In genomic region chr19:46509202-46509601, GRCm38 (mm10) we compare ENCODE assay signal across 10 mouse cellular contexts. TPM values are rescaled to one million over a fixed set of nuclear protein-coding genes. Genes with fewer than 3 reads are reported as not detected.
DNase-seq lines count a peak whose midpoint lies in the region; ATAC-seq lines count a peak whose summit lies in the region.
"Had no signal": no experiment of that assay in that cellular context is flagged by ENCODE, and none has a peak within 500 bp of the region (broad histone marks: within the 10 kb centered on the region; RNA-seq: fewer than 3 reads in every experiment).

No protein-coding gene starts in this region.

- H3K27me3 ChIP-seq in heart, embryonic 12.5 days (replicated peaks): no peaks in the 10 kb centered on the region
- H3K27me3 ChIP-seq in midbrain, embryonic 10.5 days (ENCODE audit: low read depth, poor library complexity, severe bottlenecking): no peaks in the 10 kb centered on the region
- no peaks in the 10 kb centered on the region for H3K27me3 ChIP-seq in midbrain, embryonic 11.5 days (ENCODE audit: control insufficient read depth, insufficient read depth, low read length)
- H3K27me3 ChIP-seq in hindbrain, embryonic 12.5 days: no peaks in the 10 kb centered on the region
- H3K27me3 ChIP-seq in neural tube, embryonic 13.5 days: no peaks in the 10 kb centered on the region

- H3K9me3 ChIP-seq in heart, embryonic 12.5 days (replicated peaks): no peaks in the 10 kb centered on the region
- H3K9me3 ChIP-seq in midbrain, embryonic 10.5 days (replicated peaks): no peaks in the 10 kb centered on the region
- no peaks in the 10 kb centered on the region for H3K9me3 ChIP-seq in midbrain, embryonic 11.5 days (ENCODE audit: control insufficient read depth, low read length)
- no peaks in the 10 kb centered on the region for H3K9me3 ChIP-seq in hindbrain, embryonic 12.5 days (replicated peaks)
- H3K9me3 ChIP-seq in neural tube, embryonic 13.5 days: no peaks in the 10 kb centered on the region
- H3K9me3 ChIP-seq: G1E had no signal

- peaks cover 76% of the 10 kb centered on the region for H3K4me1 ChIP-seq in heart, embryonic 12.5 days (replicated peaks)
- H3K4me1 ChIP-seq in midbrain, embryonic 10.5 days: peaks cover 71% of the 10 kb centered on the region
- H3K4me1 ChIP-seq in midbrain, embryonic 11.5 days (ENCODE audit: control insufficient read depth, insufficient read depth, low read length): peaks cover 51% of the 10 kb centered on the region
- peaks cover 70% of the 10 kb centered on the region for H3K4me1 ChIP-seq in hindbrain, embryonic 12.5 days
- peaks cover 72% of the 10 kb centered on the region for H3K4me1 ChIP-seq in neural tube, embryonic 13.5 days (replicated peaks)

- peaks cover 79% of the 10 kb centered on the region for H3K36me3 ChIP-seq in heart, embryonic 12.5 days
- H3K36me3 ChIP-seq in midbrain, embryonic 10.5 days: peaks cover 100% of the 10 kb centered on the region
- H3K36me3 ChIP-seq in midbrain, embryonic 11.5 days (ENCODE audit: control insufficient read depth, insufficient read depth, low read length): peaks cover 19% of the 10 kb centered on the region
- H3K36me3 ChIP-seq in hindbrain, embryonic 12.5 days: peaks cover 63% of the 10 kb centered on the region
- peaks cover 84% of the 10 kb centered on the region for H3K36me3 ChIP-seq in neural tube, embryonic 13.5 days

- no peak overlapping the region for H3K4me2 ChIP-seq in heart, embryonic 12.5 days
- no peak overlapping the region for H3K4me2 ChIP-seq in midbrain, embryonic 11.5 days
- H3K4me2 ChIP-seq in hindbrain, embryonic 12.5 days (replicated peaks): peak overlapping the region; percentile 86; the same call in 1 of the 2 replicates
- H3K4me2 ChIP-seq in neural tube, embryonic 13.5 days: peak overlapping the region; percentile 99

- 73% methylated on average over 3 of the region's 3 CpGs for WGBS in heart, embryonic 12.5 days
- 90% methylated on average over 3 of the region's 3 CpGs for WGBS in midbrain, embryonic 10.5 days
- WGBS in midbrain, embryonic 11.5 days: 92% methylated on average over 3 of the region's 3 CpGs
- WGBS in hindbrain, embryonic 12.5 days: 87% methylated on average over 3 of the region's 3 CpGs
- 73% methylated on average over 3 of the region's 3 CpGs for WGBS in neural tube, embryonic 13.5 days

- H3K4me3 ChIP-seq in heart, embryonic 12.5 days: no peak overlapping the region
- H3K4me3 ChIP-seq in midbrain, embryonic 10.5 days: 0 out of 2 replicates have a peak overlapping the region, but pooled peaks have one; percentile 12
- no peak overlapping the region for H3K4me3 ChIP-seq in midbrain, embryonic 11.5 days (ENCODE audit: low read depth, low read length)
- no peak overlapping the region for H3K4me3 ChIP-seq in hindbrain, embryonic 12.5 days
- H3K4me3 ChIP-seq in neural tube, embryonic 13.5 days: no peak overlapping the region

- no peak for DNase-seq in heart, postnatal 25 days (ENCODE audit: low spot score)
- DNase-seq in midbrain, embryonic 10.5 days (ENCODE audit: low spot score): no peak
- DNase-seq in midbrain, embryonic 11.5 days (ENCODE audit: low spot score, missing footprints): no peak
- no peak for DNase-seq in MN1 (ENCODE audit: low spot score)
- no peak for DNase-seq in gastrocnemius, adult 18-20 months (ENCODE audit: low spot score)
- DNase-seq: right cerebral cortex, postnatal 25 days had no signal

- no peak for ATAC-seq in heart, embryonic 12.5 days (ENCODE audit: insufficient number of reproducible peaks, low FRiP score)
- no peak for ATAC-seq in midbrain, embryonic 11.5 days (ENCODE audit: low FRiP score)
- no peak for ATAC-seq in hindbrain, embryonic 12.5 days (ENCODE audit: low FRiP score)
- ATAC-seq in neural tube, embryonic 13.5 days (ENCODE audit: low read depth): no peak

- intact Hi-C loops in heart, postnatal 25 days (cut with DNase I): no loop called here

- H3K9ac ChIP-seq in heart, embryonic 12.5 days: peak overlapping the region; percentile 33; the same call in 1 of the 2 replicates
- no peak overlapping the region for H3K9ac ChIP-seq in midbrain, embryonic 11.5 days (ENCODE audit: low read length)
- H3K9ac ChIP-seq in hindbrain, embryonic 12.5 days: peak overlapping the region; percentile 32
- peak overlapping the region; percentile 100 for H3K9ac ChIP-seq in neural tube, embryonic 13.5 days

- H3K27ac ChIP-seq in heart, embryonic 12.5 days (ENCODE audit: poor library complexity, severe bottlenecking): no peak overlapping the region
- H3K27ac ChIP-seq in midbrain, embryonic 10.5 days (replicated peaks): peak overlapping the region; percentile 99
- H3K27ac ChIP-seq in midbrain, embryonic 11.5 days (ENCODE audit: low read depth, low read length): no peak overlapping the region
- 0 out of 2 replicates have a peak overlapping the region, but pooled peaks have one; percentile 2 for H3K27ac ChIP-seq in hindbrain, embryonic 12.5 days
- H3K27ac ChIP-seq in neural tube, embryonic 13.5 days (replicated peaks): 0 out of 2 replicates have a peak overlapping the region, but pooled peaks have one; percentile 90

RNA-seq across cellular contexts. Expression of gene Trim8, which starts 7.7 kb away (rescaled TPM):
- 24.1 and 24.2 TPM in 2 replicates for polyA plus RNA-seq in heart, embryonic 12.5 days (2016; fragmentation: Nextera tagmentation; extraction: Ambion mirVana)
- 10 to 100 TPM; 37.3 to 40.6 TPM for total RNA-seq in heart, postnatal 25 days (2021)
- polyA plus RNA-seq in midbrain, embryonic 10.5 days (2016; fragmentation: Nextera tagmentation; extraction: Ambion mirVana): 24.6 and 27.8 TPM in 2 replicates
- polyA plus RNA-seq in midbrain, embryonic 11.5 days (2014; fragmentation: Nextera tagmentation; extraction: Ambion mirVana): 28.6 and 31.7 TPM in 2 replicates
- polyA plus RNA-seq in hindbrain, embryonic 12.5 days (2016; fragmentation: Nextera tagmentation; extraction: Ambion mirVana): 41.8 and 44.7 TPM in 2 replicates
- 26.5 and 30.4 TPM in 2 replicates for polyA plus RNA-seq in neural tube, embryonic 13.5 days (2015; fragmentation: Nextera tagmentation; extraction: Ambion mirVana)
- total RNA-seq in gastrocnemius, adult 18-20 months (2021): 10 to 100 TPM; 17.6 to 22.5 TPM

Comparison
In these comparisons a context has a peak if more than half of its experiments do, and no peak if none do; other contexts are left out.
1. H3K27ac ChIP-seq: peak in midbrain, embryonic 10.5 days (single experiment), hindbrain, embryonic 12.5 days (single experiment) and neural tube, embryonic 13.5 days (single experiment); none in heart, embryonic 12.5 days (single experiment) and midbrain, embryonic 11.5 days (single experiment).
2. H3K4me2 ChIP-seq: peak in hindbrain, embryonic 12.5 days (single experiment) and neural tube, embryonic 13.5 days (single experiment); none in heart, embryonic 12.5 days (single experiment) and midbrain, embryonic 11.5 days (single experiment).